Mouse (Mus musculus) lung, postnatal 0 days (tissue): Measurements from ENCODE around the gene Tfcp2l1. TPM values are rescaled to one million over a fixed set of nuclear protein-coding genes. Genes with fewer than 3 reads are reported as not detected.

Source experiments
- ATAC-seq: fragments of 200-750 bp; cut with Nextera tagmentation; 2 replicates; pipeline ENCODE4 v1.8.0; 2017; ENCODE audit warnings: moderate library complexity
- DNase-seq: peaks from one replicate; pipeline ENCODE4 v3.0.0-alpha.2; 2016; ENCODE audit warnings: low spot score
- H3K27ac ChIP-seq: fragments of 300-500 bp; sonication (generic); 2 replicates; pipeline ENCODE4 v1.5.1; 2014; ENCODE audit warnings: antibody characterized with exemption, mild to moderate bottlenecking, low read length, mixed read lengths
- H3K27me3 ChIP-seq: fragments of 300-500 bp; sonication (generic); replicated peaks from 2 replicates; pipeline ENCODE4 v1.6.1; 2014; ENCODE audit warnings: low read length, mixed read lengths; ENCODE audit not compliant: insufficient read depth
- H3K36me3 ChIP-seq: fragments of 300-500 bp; sonication (generic); 2 replicates; pipeline ENCODE4 v1.6.1; 2014; ENCODE audit warnings: low read length, mixed read lengths; ENCODE audit not compliant: insufficient read depth
- H3K4me1 ChIP-seq: fragments of 300-500 bp; sonication (generic); 2 replicates; pipeline ENCODE4 v1.6.1; 2014; ENCODE audit warnings: antibody characterized with exemption, low read depth, low read length, mixed read lengths; ENCODE audit not compliant: insufficient read depth
- H3K4me2 ChIP-seq: fragments of 300-500 bp; sonication (generic); replicated peaks from 2 replicates; pipeline ENCODE4 v1.6.1; 2014; ENCODE audit warnings: low read depth, mild to moderate bottlenecking, low read length, moderate library complexity, mixed read lengths
- H3K4me3 ChIP-seq: fragments of 300-500 bp; sonication (generic); 2 replicates; pipeline ENCODE4 v1.5.1; 2014; ENCODE audit warnings: low read depth, low read length
- H3K9ac ChIP-seq: fragments of 300-500 bp; sonication (generic); replicated peaks from 2 replicates; pipeline ENCODE4 v1.6.1; 2014; ENCODE audit warnings: low read depth, mild to moderate bottlenecking
- H3K9me3 ChIP-seq: fragments of 300-500 bp; sonication (generic); 2 replicates; pipeline ENCODE4 v1.6.1; 2016; ENCODE audit warnings: low read length, mixed read lengths
- CTCF ChIP-seq: IDR thresholded peaks from 2 replicates; pipeline ENCODE4 v1.5.1; 2016; ENCODE audit warnings: antibody characterized with exemption, mild to moderate bottlenecking
- EP300 ChIP-seq: IDR thresholded peaks from 2 replicates; pipeline ENCODE4 v1.6.1; 2016; ENCODE audit warnings: antibody characterized with exemption, mild to moderate bottlenecking, control low read depth
- WGBS: fragments of 180-500 bp; shearing (Covaris S2); extraction: QIAGEN DNeasy Blood & Tissue Kit; methylation state at CpG from one replicate; pipeline ENCODE4 v1.1.7; 2014; 5-methylcytosine and 5-hydroxymethylcytosine counted together
- polyA plus RNA-seq: library from polyadenylated mRNA; unstranded; fragments of >200 nt; fragmentation: Nextera tagmentation; extraction: Ambion mirVana; gene quantifications from 2 replicates; pipeline ENCODE4 v1.2.1, GENCODE M21; 2015

Tfcp2l1 gene
- polyA plus RNA-seq, 1 experiment from 2014 or later = 14.5 TPM

- no peak overlapping the region for H3K27ac ChIP-seq
- no peaks in the 10 kb centered on the region for H3K27me3 ChIP-seq
- no peak for ATAC-seq
Measured at GRCm38 (mm10) chr1:118667536-118667935, 39.8 kb downstream of the Tfcp2l1 start.

GRCm38 (mm10) chr1:118672196-118672595 lies 44.5 kb downstream of the Tfcp2l1 start:
- Histone ChIP-seq H3K36me3 (no peaks in the 10 kb centered on the region), H3K4me3 (no peak overlapping the region), H3K9me3 (no peaks in the 10 kb centered on the region), H3K27me3 (no peaks in the 10 kb centered on the region), H3K9ac (no peak overlapping the region), H3K27ac (no peak overlapping the region), H3K4me1 (no peaks in the 10 kb centered on the region), H3K4me2 (no peak overlapping the region)
- TF ChIP-seq CTCF (no peak), EP300 (no peak)
- 53% methylated on average over 8 of the region's 8 CpGs for WGBS
- DNase-seq = no peak
- ATAC-seq = peak; percentile 76

More at GRCm38 (mm10) chr1:118667536-118667935, 39.8 kb downstream of the Tfcp2l1 start:
- Histone ChIP-seq H3K36me3 (no peaks in the 10 kb centered on the region), H3K4me1 (no peaks in the 10 kb centered on the region), H3K9me3 (no peaks in the 10 kb centered on the region), H3K9ac (no peak overlapping the region), H3K4me3 (no peak overlapping the region), H3K4me2 (no peak overlapping the region)
- no peak for TF ChIP-seq EP300
- no peak for TF ChIP-seq CTCF
- no peak for DNase-seq

GRCm38 (mm10) chr1:118674176-118674575 lies 46.4 kb downstream of the Tfcp2l1 start:
- no peaks in the 10 kb centered on the region for H3K9me3 ChIP-seq
- WGBS = 85% methylated on average over 4 of the region's 4 CpGs
- no peak for DNase-seq

GRCm38 (mm10) chr1:118681980-118682379 lies 54.2 kb downstream of the Tfcp2l1 start:
- TF ChIP-seq CTCF (no peak), EP300 (no peak)
- Histone ChIP-seq H3K9me3 (no peaks in the 10 kb centered on the region), H3K27ac (no peak overlapping the region), H3K4me3 (no peak overlapping the region), H3K27me3 (no peaks in the 10 kb centered on the region), H3K4me2 (no peak overlapping the region), H3K36me3 (no peaks in the 10 kb centered on the region), H3K4me1 (no peaks in the 10 kb centered on the region), H3K9ac (no peak overlapping the region)
- ATAC-seq (no peak), DNase-seq (no peak)
- 67% methylated on average over 1 of the region's 1 CpGs for WGBS

More at GRCm38 (mm10) chr1:118674176-118674575, 46.4 kb downstream of the Tfcp2l1 start:
- no peaks in the 10 kb centered on the region for H3K27me3 ChIP-seq
- H3K4me2 ChIP-seq = no peak overlapping the region
- H3K9ac ChIP-seq = no peak overlapping the region
- TF ChIP-seq EP300 (no peak), CTCF (no peak)
- no peak overlapping the region for H3K27ac ChIP-seq
- no peak for ATAC-seq
- no peak overlapping the region for H3K4me3 ChIP-seq
- no peaks in the 10 kb centered on the region for H3K4me1 ChIP-seq
- no peaks in the 10 kb centered on the region for H3K36me3 ChIP-seq

GRCm38 (mm10) chr1:118683686-118684085 lies 55.9 kb downstream of the Tfcp2l1 start:
- Histone ChIP-seq H3K4me1 (no peaks in the 10 kb centered on the region), H3K9ac (no peak overlapping the region), H3K27me3 (no peaks in the 10 kb centered on the region), H3K4me2 (no peak overlapping the region), H3K4me3 (no peak overlapping the region), H3K36me3 (no peaks in the 10 kb centered on the region), H3K9me3 (no peaks in the 10 kb centered on the region), H3K27ac (no peak overlapping the region)
- WGBS = 68% methylated on average over 4 of the region's 4 CpGs
- TF ChIP-seq CTCF (no peak), EP300 (no peak)
- no peak for DNase-seq
- ATAC-seq = no peak

GRCm38 (mm10) chr1:118687726-118688125 lies 60.0 kb downstream of the Tfcp2l1 start:
- Histone ChIP-seq H3K9ac (no peak overlapping the region), H3K4me3 (no peak overlapping the region), H3K36me3 (no peaks in the 10 kb centered on the region), H3K27me3 (no peaks in the 10 kb centered on the region), H3K4me2 (no peak overlapping the region), H3K4me1 (no peaks in the 10 kb centered on the region), H3K9me3 (no peaks in the 10 kb centered on the region), H3K27ac (no peak overlapping the region)
- no peak for DNase-seq
- ATAC-seq = no peak
- TF ChIP-seq EP300 (no peak), CTCF (no peak)
- 84% methylated on average over 10 of the region's 10 CpGs for WGBS

GRCm38 (mm10) chr1:118689830-118690229 lies 62.1 kb downstream of the Tfcp2l1 start:
- Histone ChIP-seq H3K27ac (peak overlapping the region; percentile 60; the same call in 1 of the 2 replicates), H3K27me3 (no peaks in the 10 kb centered on the region), H3K4me3 (no peak overlapping the region), H3K9ac (no peak overlapping the region), H3K9me3 (no peaks in the 10 kb centered on the region), H3K36me3 (no peaks in the 10 kb centered on the region), H3K4me1 (no peaks in the 10 kb centered on the region), H3K4me2 (no peak overlapping the region)
- DNase-seq (peak; percentile 94), ATAC-seq (peak; percentile 95)
- WGBS = 36% methylated on average over 5 of the region's 5 CpGs
- TF ChIP-seq EP300 (peak; percentile 65; the same call in 1 of the 2 replicates), CTCF (no peak)
